Mouse (Mus musculus): ENCODE results near the gene Sfrp2.

Gene Sfrp2

GRCm38 (mm10) chr3:83771160-83771869 is 5.2 kb downstream of the Sfrp2 start:
- DNase-seq (ENCODE audit: low spot score) = no peak

GRCm38 (mm10) chr3:83773281-83773680 is 7.2 kb downstream of the Sfrp2 start:
- DNase-seq (ENCODE audit: low spot score) = no peak

GRCm38 (mm10) chr3:83775403-83775802 is 9.3 kb downstream of the Sfrp2 start:
- DNase-seq (ENCODE audit: low spot score) = no peak

- no peak for DNase-seq (ENCODE audit: low spot score)
Measured at GRCm38 (mm10) chr3:83781460-83782222, 15.5 kb downstream of the Sfrp2 start.

GRCm38 (mm10) chr3:83783716-83784469 is 17.8 kb downstream of the Sfrp2 start:
- DNase-seq (ENCODE audit: low spot score) = no peak

GRCm38 (mm10) chr3:83784726-83785125 is 18.6 kb downstream of the Sfrp2 start:
- DNase-seq (ENCODE audit: low spot score) = no peak

- no peak for DNase-seq (ENCODE audit: low spot score)
Measured at GRCm38 (mm10) chr3:83787086-83787485, 21.0 kb downstream of the Sfrp2 start.

GRCm38 (mm10) chr3:83787776-83788305 is 21.7 kb downstream of the Sfrp2 start:
- DNase-seq (ENCODE audit: low spot score) = no peak

GRCm38 (mm10) chr3:83789651-83790451 is 23.7 kb downstream of the Sfrp2 start:
- no peak for DNase-seq (ENCODE audit: low spot score)

- no peak for DNase-seq (ENCODE audit: low spot score)
Measured at GRCm38 (mm10) chr3:83791444-83791843, 25.3 kb downstream of the Sfrp2 start.

GRCm38 (mm10) chr3:83797098-83797497 is 31.0 kb downstream of the Sfrp2 start:
- DNase-seq (ENCODE audit: low spot score) = no peak

GRCm38 (mm10) chr3:83797828-83798227 is 31.7 kb downstream of the Sfrp2 start:
- DNase-seq (ENCODE audit: low spot score) = peak; percentile 20

- no peak for DNase-seq (ENCODE audit: low spot score)
Measured at GRCm38 (mm10) chr3:83799486-83799885, 33.4 kb downstream of the Sfrp2 start.

- no peak for DNase-seq (ENCODE audit: low spot score)
Measured at GRCm38 (mm10) chr3:83801649-83802155, 35.6 kb downstream of the Sfrp2 start.

GRCm38 (mm10) chr3:83808483-83808882 is 42.4 kb downstream of the Sfrp2 start:
- DNase-seq (ENCODE audit: low spot score) = no peak

GRCm38 (mm10) chr3:83811987-83812386 is 45.9 kb downstream of the Sfrp2 start:
- DNase-seq (ENCODE audit: low spot score) = no peak

GRCm38 (mm10) chr3:83812863-83813262 is 46.7 kb downstream of the Sfrp2 start:
- DNase-seq (ENCODE audit: low spot score) = no peak

GRCm38 (mm10) chr3:83816372-83816925 is 50.3 kb downstream of the Sfrp2 start:
- no peak for DNase-seq (ENCODE audit: low spot score)

GRCm38 (mm10) chr3:83823774-83824173 is 57.7 kb downstream of the Sfrp2 start:
- DNase-seq (ENCODE audit: low spot score) = no peak

All from layer of hippocampus, adult 11-12 months (tissue).